Mouse (Mus musculus): ENCODE measurements around the gene Pknox2.

DNA sequence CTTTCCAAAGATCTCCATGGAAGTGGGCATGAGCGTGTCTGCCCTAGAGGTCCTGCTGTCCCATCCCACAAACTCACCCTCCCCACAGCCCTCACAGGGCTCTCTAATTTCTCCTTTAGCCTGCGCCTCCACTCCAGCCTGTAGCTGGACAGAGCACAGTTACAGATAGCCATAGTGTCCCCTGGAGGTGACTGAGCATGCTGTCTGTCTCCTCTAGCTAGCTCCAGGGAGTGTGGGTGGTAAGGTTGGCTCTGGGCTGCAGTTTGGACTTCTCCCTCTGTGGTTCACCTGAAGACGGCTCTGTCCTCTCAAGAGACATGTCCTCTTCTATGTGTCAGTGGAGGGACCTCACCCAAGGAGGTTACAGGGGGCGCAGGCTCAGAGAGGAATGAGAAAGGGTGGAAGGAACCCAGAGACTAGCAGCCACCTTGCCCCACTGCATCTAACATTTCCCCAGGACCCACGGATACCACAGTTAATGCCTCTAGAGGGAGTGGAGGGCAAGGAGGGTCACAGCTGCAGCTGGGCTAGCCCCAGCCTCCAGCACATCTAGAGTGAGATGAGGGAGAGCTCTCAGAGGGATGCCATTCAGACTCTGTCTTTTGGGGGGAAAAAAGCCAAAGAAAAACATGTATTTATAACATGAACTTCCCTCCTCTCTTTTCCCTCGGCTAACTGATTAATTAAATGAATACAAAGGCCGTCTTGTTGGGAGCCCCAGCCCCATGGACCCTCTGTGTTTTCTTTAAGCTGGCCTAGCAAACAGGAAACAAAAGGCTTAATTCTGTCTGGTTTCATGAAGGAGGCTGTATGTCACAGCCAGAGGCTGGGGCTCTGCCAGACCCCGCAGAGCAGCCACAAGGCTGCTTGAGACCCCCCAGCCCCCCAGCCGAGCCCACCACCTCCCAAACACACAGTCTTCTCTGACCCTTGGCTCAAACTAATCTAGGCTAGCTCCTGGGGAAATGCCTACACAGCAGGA lies 32.6 kb downstream of the Pknox2 start:
- peak; percentile 45 for TF ChIP-seq CTCF (IDR thresholded peaks at IDR 0.05; ENCODE audit: low read depth)
- TF ChIP-seq EP300 (IDR thresholded peaks at IDR 0.05; ENCODE audit: low read depth), result no peak

All from liver, postnatal 0 days (tissue).